Mouse (Mus musculus) erythroblast, embryonic 14.5 days (primary cell): ENCODE results near the gene Gm3002. TPM values are rescaled to one million over a fixed set of nuclear protein-coding genes. Genes with fewer than 3 reads are reported as not detected.
"Not testable (repeated sequence)": the region's sequence is repeated elsewhere in the genome, so short reads cannot be mapped to it uniquely, and the experiment has no call there.

Experiments
- H3K27me3 ChIP-seq: 2 replicates; pipeline ENCODE4 v1.6.1; 2012; ENCODE audit warnings: inconsistent platforms; ENCODE audit not compliant: control insufficient read depth
- H3K36me3 ChIP-seq: 2 replicates; pipeline ENCODE4 v1.6.1; 2012; ENCODE audit warnings: mild to moderate bottlenecking, inconsistent platforms; ENCODE audit not compliant: control insufficient read depth
- H3K4me1 ChIP-seq: 2 replicates; pipeline ENCODE4 v1.6.1; 2012; ENCODE audit warnings: inconsistent platforms; ENCODE audit not compliant: control insufficient read depth
- H3K4me3 ChIP-seq: replicated peaks from 2 replicates; pipeline ENCODE3; 2012; ENCODE audit warnings: moderate library complexity, mild to moderate bottlenecking, inconsistent platforms
- H3K9me3 ChIP-seq: 2 replicates; pipeline ENCODE4 v1.6.1; 2012; ENCODE audit warnings: low read length, inconsistent platforms, mixed read lengths; ENCODE audit not compliant: control insufficient read depth
- polyA plus RNA-seq: library from polyadenylated mRNA; stranded (reverse); fragments of >175 nt; gene quantifications from 2 replicates; pipeline ENCODE4 v1.2.3, GENCODE M21; 2012

Gm3002 gene
- polyA plus RNA-seq, result not detected in 2 replicates

- not testable (repeated sequence) for H3K36me3 ChIP-seq, H3K27me3 ChIP-seq, H3K4me1 ChIP-seq, H3K4me3 ChIP-seq, H3K9me3 ChIP-seq
Observed at GRCm38 (mm10) chr14:3809774-3810173, at the start of gene Gm3002. Gene Gm3002 (plus strand): TSS chr14:3810074.

- not testable (repeated sequence) for H3K27me3 ChIP-seq, H3K4me3 ChIP-seq, H3K9me3 ChIP-seq, H3K36me3 ChIP-seq, H3K4me1 ChIP-seq
Observed at GRCm38 (mm10) chr14:3845945-3846344, 36.1 kb downstream of the Gm3002 start, which contains the start of gene Gm3033. Gene Gm3033 (plus strand): TSS chr14:3846245.

DNA sequence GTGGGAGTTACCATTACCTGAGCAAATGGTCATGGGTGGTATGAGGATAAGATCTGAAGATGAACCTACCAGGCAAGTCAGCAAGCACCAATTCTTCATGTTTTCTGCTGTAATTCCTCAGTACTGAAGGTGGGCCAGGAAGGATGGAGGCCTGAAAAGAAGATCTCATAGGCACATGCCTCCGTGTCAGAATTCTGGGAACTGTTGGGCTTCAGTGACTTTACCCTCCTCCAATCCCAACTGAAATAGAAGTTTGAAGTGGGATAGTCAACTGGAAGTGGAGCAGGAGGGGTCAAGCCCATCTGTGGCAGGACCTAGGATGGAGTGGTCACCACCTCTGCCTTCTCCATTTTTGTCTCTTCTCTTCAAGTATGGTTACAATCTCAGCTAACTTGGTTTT, 74.0 kb downstream of the Gm3002 start, which contains the start of gene Gm2916:
TSS of gene Gm2916 (plus strand) at position 301 of the 400 bp plus-strand sequence.
- H3K27me3 ChIP-seq, H3K4me1 ChIP-seq, H3K9me3 ChIP-seq, H3K36me3 ChIP-seq, H3K4me3 ChIP-seq: not testable (repeated sequence)

DNA sequence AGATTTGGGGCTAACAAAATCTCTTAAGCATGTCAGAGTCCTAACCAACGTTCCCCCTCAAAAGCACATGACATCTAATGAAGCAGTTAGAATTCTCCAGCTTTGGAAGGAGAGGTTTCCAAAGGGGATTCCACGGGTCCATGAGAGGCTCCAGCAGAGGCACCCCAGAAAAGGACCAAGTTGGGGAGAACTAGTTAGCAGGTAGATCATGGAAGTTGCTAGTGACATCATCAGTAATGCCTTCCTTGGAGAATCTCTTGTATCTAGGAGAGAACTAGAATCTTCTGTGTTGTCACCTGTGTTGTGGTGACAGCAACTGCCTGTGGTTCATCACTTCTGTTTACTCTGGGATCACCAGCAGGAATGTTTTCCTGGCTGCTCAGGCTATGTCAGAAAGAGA, 121.6 kb downstream of the Gm3002 start, which contains the start of gene Gm3029:
TSS of gene Gm3029 (plus strand) at position 301 of the 400 bp plus-strand sequence.
- H3K36me3 ChIP-seq, H3K27me3 ChIP-seq, H3K9me3 ChIP-seq, H3K4me1 ChIP-seq, H3K4me3 ChIP-seq: not testable (repeated sequence)

GRCm38 (mm10) chr14:3963247-3963646, 153.4 kb downstream of the Gm3002 start, which contains the start of gene Gm3095:
Gene Gm3095 (plus strand): TSS chr14:3963547.
- H3K27me3 ChIP-seq, H3K4me3 ChIP-seq, H3K4me1 ChIP-seq, H3K36me3 ChIP-seq, H3K9me3 ChIP-seq: not testable (repeated sequence)

GRCm38 (mm10) chr14:3998094-3998493, 188.2 kb downstream of the Gm3002 start, which contains the start of gene Gm3099:
Gene Gm3099 (plus strand): TSS chr14:3998394.
- not testable (repeated sequence) for H3K4me3 ChIP-seq

More at GRCm38 (mm10) chr14:3998094-3998493, 188.2 kb downstream of the Gm3002 start, which contains the start of gene Gm3099:
- H3K27me3 ChIP-seq, H3K9me3 ChIP-seq, H3K4me1 ChIP-seq, H3K36me3 ChIP-seq: not testable (repeated sequence)

Other genes with a start within 250 kb of the Gm3002 start
- not detected in 2 replicates for gene Gm3012, start 175.6 kb upstream of the Gm3002 start, polyA plus RNA-seq
- not detected in 2 replicates for gene Gm3020, start 158.0 kb upstream of the Gm3002 start, polyA plus RNA-seq
- gene Gm3043, start 121.3 kb upstream of the Gm3002 start, polyA plus RNA-seq, result not detected in 2 replicates
- gene Gm3033, start 36.2 kb downstream of the Gm3002 start, polyA plus RNA-seq, result not detected in 2 replicates
- gene Gm2916, start 74.1 kb downstream of the Gm3002 start, polyA plus RNA-seq, result not detected in 2 replicates
- not detected in 2 replicates for gene Gm3029, start 121.7 kb downstream of the Gm3002 start, polyA plus RNA-seq
- gene Gm3095, start 153.5 kb downstream of the Gm3002 start, polyA plus RNA-seq, result not detected in 2 replicates
- gene Gm3099, start 188.3 kb downstream of the Gm3002 start, polyA plus RNA-seq, result not detected in 2 replicates
- gene Gm5796, start 213.9 kb downstream of the Gm3002 start, polyA plus RNA-seq, result not detected in 2 replicates